Mouse (Mus musculus): ENCODE measurements around the gene Asic5. TPM values are rescaled to one million over a fixed set of nuclear protein-coding genes. Genes with fewer than 3 reads are reported as not detected.
A peak's percentile ranks its signal among the peaks of the same experiment; 100 is the strongest.

Asic5 gene
- polyA plus RNA-seq, 1 experiment from 2014 or later: not detected

DNA sequence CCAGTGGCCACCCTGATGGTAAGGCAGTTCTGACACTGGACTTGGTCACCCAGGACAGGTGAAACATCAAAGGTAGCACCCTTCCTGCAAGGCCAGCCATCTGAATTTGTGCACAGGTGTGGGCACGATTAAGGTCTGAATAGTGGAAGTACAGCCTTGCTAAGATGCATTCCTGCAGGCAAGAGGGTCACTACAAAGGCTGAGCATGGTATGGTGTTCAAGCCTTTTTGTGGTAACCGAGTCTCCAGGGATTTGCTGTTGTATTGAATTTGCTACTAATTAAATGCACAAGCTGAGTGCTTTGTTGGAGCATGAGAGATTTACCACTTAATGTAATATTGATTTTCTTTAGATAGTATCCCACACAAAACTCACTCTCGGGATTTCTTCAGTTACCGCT is 66.0 kb downstream of the Asic5 start:
- Histone ChIP-seq H3K4me3 (ENCODE audit: low read length) (no peak overlapping the region), H3K4me2 (replicated peaks; ENCODE audit: low read depth, low read length) (no peak overlapping the region), H3K4me1 (ENCODE audit: control insufficient read depth, insufficient read depth, low read length) (no peaks in the 10 kb centered on the region), H3K9ac (ENCODE audit: low read depth, low read length) (no peak overlapping the region), H3K27ac (ENCODE audit: low read depth, low read length) (no peak overlapping the region), H3K27me3 (ENCODE audit: control insufficient read depth, insufficient read depth, low read length) (no peaks in the 10 kb centered on the region), H3K9me3 (ENCODE audit: control insufficient read depth, low read length) (no peaks in the 10 kb centered on the region), H3K36me3 (ENCODE audit: control insufficient read depth, insufficient read depth, low read length) (no peaks in the 10 kb centered on the region; the same call in 1 of the 2 replicates)
- no peak for ATAC-seq (ENCODE audit: low FRiP score, low TSS enrichment)
- 64% methylated on average over 4 of the region's 4 CpGs for WGBS

DNA sequence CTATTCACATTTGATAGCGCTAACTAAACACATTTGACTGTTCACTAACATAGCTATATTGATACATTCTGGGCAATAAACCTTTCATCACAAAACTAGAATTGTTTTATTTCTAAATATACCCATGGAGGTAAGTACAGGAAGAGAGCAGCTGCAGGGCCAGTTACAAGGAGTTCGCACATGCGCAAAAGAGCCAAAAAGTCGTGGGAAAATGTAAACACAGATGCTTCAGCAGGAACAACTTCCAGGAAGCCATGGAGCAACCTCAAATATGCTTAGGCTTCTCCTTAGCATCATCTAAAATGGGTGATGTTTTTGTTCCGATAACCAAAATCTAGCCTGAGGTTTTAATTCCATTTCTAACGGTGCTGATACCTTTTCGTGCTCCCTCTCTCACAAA is 66.6 kb downstream of the Asic5 start:
- Histone ChIP-seq H3K4me3 (ENCODE audit: low read length) (no peak overlapping the region), H3K9ac (ENCODE audit: low read depth, low read length) (no peak overlapping the region), H3K27me3 (ENCODE audit: control insufficient read depth, insufficient read depth, low read length) (no peaks in the 10 kb centered on the region), H3K4me1 (ENCODE audit: control insufficient read depth, insufficient read depth, low read length) (no peaks in the 10 kb centered on the region), H3K36me3 (ENCODE audit: control insufficient read depth, insufficient read depth, low read length) (no peaks in the 10 kb centered on the region; the same call in 1 of the 2 replicates), H3K9me3 (ENCODE audit: control insufficient read depth, low read length) (no peaks in the 10 kb centered on the region), H3K4me2 (replicated peaks; ENCODE audit: low read depth, low read length) (no peak overlapping the region), H3K27ac (ENCODE audit: low read depth, low read length) (no peak overlapping the region; the same call in 1 of the 2 replicates)
- WGBS: 61% methylated on average over 7 of the region's 7 CpGs
- ATAC-seq (ENCODE audit: low FRiP score, low TSS enrichment): no peak

DNA sequence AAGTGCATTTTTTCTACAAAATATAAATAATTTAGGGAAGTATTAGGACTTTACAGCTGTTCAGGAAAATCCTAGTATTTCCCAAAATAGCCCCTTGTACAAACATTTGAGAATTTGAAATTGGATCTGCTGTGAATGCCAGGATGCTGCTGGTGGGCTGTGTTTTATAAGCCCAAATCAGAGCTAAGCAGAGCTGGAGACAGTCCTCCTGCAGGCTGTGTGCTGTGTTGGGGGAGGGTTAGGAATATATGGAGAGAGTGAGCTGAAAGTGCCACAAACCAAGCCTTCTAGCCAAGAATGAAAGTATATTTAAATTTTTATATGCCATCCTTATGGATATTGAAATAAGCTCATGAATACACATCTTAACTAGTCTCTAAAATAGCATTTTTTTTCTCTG is 69.4 kb downstream of the Asic5 start:
- Histone ChIP-seq H3K4me2 (replicated peaks; ENCODE audit: low read depth, low read length) (no peak overlapping the region), H3K36me3 (ENCODE audit: control insufficient read depth, insufficient read depth, low read length) (no peaks in the 10 kb centered on the region; the same call in 1 of the 2 replicates), H3K27me3 (ENCODE audit: control insufficient read depth, insufficient read depth, low read length) (no peaks in the 10 kb centered on the region), H3K9me3 (ENCODE audit: control insufficient read depth, low read length) (no peaks in the 10 kb centered on the region), H3K4me1 (ENCODE audit: control insufficient read depth, insufficient read depth, low read length) (no peaks in the 10 kb centered on the region), H3K9ac (ENCODE audit: low read depth, low read length) (no peak overlapping the region), H3K27ac (ENCODE audit: low read depth, low read length) (no peak overlapping the region), H3K4me3 (ENCODE audit: low read length) (no peak overlapping the region)
- no peak for ATAC-seq (ENCODE audit: low FRiP score, low TSS enrichment)

DNA sequence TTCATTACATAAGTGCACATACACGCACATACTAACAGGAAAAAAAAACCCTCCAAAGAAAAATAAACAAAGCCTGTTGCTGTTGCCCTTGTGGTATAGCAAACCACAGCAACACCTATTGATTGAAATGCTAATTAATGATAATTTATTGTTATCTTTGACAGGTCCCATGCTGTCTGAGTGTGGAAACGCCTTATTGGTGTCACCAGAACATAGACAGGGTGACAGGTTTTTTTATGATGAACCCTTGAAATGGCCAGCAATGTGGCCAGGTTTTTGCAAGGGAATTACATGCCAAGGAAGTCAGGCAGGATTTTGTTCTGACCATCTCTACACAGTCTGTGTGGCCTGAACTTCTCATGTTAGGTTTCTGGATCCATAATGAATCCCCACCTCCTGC is 69.9 kb downstream of the Asic5 start:
- Histone ChIP-seq H3K36me3 (ENCODE audit: control insufficient read depth, insufficient read depth, low read length) (no peaks in the 10 kb centered on the region; the same call in 1 of the 2 replicates), H3K4me2 (replicated peaks; ENCODE audit: low read depth, low read length) (no peak overlapping the region), H3K9me3 (ENCODE audit: control insufficient read depth, low read length) (no peaks in the 10 kb centered on the region), H3K4me1 (ENCODE audit: control insufficient read depth, insufficient read depth, low read length) (no peaks in the 10 kb centered on the region), H3K27ac (ENCODE audit: low read depth, low read length) (no peak overlapping the region), H3K9ac (ENCODE audit: low read depth, low read length) (no peak overlapping the region), H3K27me3 (ENCODE audit: control insufficient read depth, insufficient read depth, low read length) (no peaks in the 10 kb centered on the region), H3K4me3 (ENCODE audit: low read length) (no peak overlapping the region)
- WGBS: 57% methylated on average over 2 of the region's 2 CpGs
- no peak for ATAC-seq (ENCODE audit: low FRiP score, low TSS enrichment)

DNA sequence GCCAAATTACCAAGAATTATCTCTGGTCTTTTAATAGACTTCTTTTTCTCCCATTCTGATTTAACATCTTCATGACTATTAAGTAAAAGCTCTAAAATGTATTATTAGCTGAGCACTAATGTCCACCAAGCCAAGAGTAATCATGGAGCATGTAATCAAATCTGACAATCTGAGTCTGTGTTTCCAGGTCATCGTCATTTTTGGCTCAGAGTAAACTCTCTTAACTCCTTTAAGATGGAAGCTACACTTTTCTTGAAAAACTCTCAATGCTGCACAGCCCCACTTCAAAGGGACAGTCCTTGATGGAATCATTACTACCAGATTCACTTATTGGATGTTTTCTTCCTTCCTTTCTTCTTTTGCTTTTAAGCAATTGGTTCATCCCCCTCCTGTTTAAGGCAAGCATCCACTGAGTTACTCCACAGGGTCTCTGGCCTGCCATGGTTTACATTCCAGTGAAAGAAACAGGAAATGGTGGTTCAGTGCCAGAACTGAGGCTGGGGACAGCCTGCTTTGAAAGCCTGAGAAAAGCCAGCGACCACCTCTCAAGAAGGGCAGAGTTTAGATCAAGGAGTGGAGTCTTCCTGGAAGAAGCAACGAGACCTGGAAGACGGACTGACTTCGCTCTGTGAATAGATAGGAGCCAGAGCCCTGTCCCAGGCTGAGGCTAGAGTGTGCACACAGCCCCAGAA is 72.3 kb downstream of the Asic5 start:
- no peak for ATAC-seq (ENCODE audit: low FRiP score, low TSS enrichment)
- H3K36me3 ChIP-seq (ENCODE audit: control insufficient read depth, insufficient read depth, low read length): no peaks in the 10 kb centered on the region; the same call in 1 of the 2 replicates
- no peak overlapping the region for H3K4me3 ChIP-seq (ENCODE audit: low read length)
- H3K4me1 ChIP-seq (ENCODE audit: control insufficient read depth, insufficient read depth, low read length): no peaks in the 10 kb centered on the region
- H3K9me3 ChIP-seq (ENCODE audit: control insufficient read depth, low read length): no peaks in the 10 kb centered on the region
- WGBS: 65% methylated on average over 5 of the region's 5 CpGs
- no peak overlapping the region for H3K9ac ChIP-seq (ENCODE audit: low read depth, low read length)
- H3K27me3 ChIP-seq (ENCODE audit: control insufficient read depth, insufficient read depth, low read length): no peaks in the 10 kb centered on the region
- H3K4me2 ChIP-seq (replicated peaks; ENCODE audit: low read depth, low read length): no peak overlapping the region
- H3K27ac ChIP-seq (ENCODE audit: low read depth, low read length): no peak overlapping the region

DNA sequence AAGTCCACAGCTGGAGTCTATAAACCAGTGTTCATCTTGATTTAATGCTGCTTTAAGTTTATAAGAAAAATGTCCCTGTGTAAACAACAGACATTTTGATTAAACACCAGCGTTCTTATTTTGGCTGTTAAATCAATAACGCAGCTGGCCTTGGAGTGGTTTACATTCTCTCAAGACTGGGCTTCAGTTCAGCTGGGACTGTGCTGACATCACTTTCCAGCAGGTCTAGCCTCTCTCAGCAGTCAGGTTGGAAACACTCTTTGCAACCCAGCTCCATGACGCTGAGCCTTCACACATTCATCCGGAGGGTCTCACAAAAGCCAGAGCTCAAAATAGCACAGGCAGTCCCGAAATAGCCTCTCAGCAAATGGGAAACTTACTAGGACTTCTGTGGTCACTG is 75.1 kb downstream of the Asic5 start:
- Histone ChIP-seq H3K9ac (ENCODE audit: low read depth, low read length) (no peak overlapping the region), H3K4me3 (ENCODE audit: low read length) (no peak overlapping the region), H3K9me3 (ENCODE audit: control insufficient read depth, low read length) (no peaks in the 10 kb centered on the region), H3K36me3 (ENCODE audit: control insufficient read depth, insufficient read depth, low read length) (no peaks in the 10 kb centered on the region; the same call in 1 of the 2 replicates), H3K27ac (ENCODE audit: low read depth, low read length) (no peak overlapping the region), H3K4me2 (replicated peaks; ENCODE audit: low read depth, low read length) (no peak overlapping the region), H3K27me3 (ENCODE audit: control insufficient read depth, insufficient read depth, low read length) (no peaks in the 10 kb centered on the region), H3K4me1 (ENCODE audit: control insufficient read depth, insufficient read depth, low read length) (no peaks in the 10 kb centered on the region)
- peak; percentile 78; the same call in 1 of the 2 replicates for ATAC-seq (ENCODE audit: low FRiP score, low TSS enrichment)
- 48% methylated on average over 5 of the region's 5 CpGs for WGBS

DNA sequence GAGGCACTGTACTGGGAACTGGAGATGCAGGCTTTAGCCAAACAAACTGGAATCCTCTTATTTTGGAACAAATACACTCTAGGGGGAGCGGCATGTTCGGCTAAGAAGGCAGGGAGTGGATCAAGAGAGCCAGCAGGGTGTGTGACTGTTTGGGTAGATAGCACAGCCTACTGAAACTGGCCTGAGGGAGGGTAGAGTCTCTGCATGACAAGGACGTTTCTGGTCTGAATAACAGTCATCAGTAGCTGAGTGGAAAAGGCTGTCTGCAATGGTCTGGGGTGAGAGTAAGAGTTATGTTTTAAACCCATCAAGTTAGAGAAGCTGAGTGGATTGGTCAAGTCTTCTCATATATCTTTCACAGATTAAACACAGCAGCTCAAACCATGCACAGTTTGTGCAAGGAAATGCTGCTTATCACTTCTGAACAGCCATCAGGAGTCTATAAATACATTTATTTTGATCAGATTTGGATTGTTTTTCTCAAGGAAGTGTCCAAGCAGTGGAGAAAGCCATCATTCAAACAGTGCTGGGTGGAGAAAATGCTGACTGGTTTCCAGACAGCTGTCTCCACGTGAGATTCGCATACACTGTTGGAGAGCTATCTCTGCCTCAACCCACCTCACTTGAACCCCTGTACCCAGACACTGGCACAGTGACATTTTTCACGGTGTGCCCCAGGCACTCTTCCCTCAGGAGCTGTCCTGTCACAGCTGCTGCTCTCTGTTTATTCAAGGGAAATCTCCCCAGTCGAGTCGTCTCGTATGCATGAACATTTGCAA is 79.5 kb downstream of the Asic5 start:
- Histone ChIP-seq H3K4me3 (ENCODE audit: low read length) (no peak overlapping the region), H3K36me3 (ENCODE audit: control insufficient read depth, insufficient read depth, low read length) (no peaks in the 10 kb centered on the region), H3K9me3 (ENCODE audit: control insufficient read depth, low read length) (no peaks in the 10 kb centered on the region), H3K4me1 (ENCODE audit: control insufficient read depth, insufficient read depth, low read length) (no peaks in the 10 kb centered on the region), H3K27me3 (ENCODE audit: control insufficient read depth, insufficient read depth, low read length) (no peaks in the 10 kb centered on the region), H3K9ac (ENCODE audit: low read depth, low read length) (no peak overlapping the region), H3K27ac (ENCODE audit: low read depth, low read length) (peak overlapping the region; percentile 25; the same call in 1 of the 2 replicates), H3K4me2 (replicated peaks; ENCODE audit: low read depth, low read length) (no peak overlapping the region)
- 28% methylated on average over 9 of the region's 9 CpGs for WGBS
- peak; percentile 69 for ATAC-seq (ENCODE audit: low FRiP score, low TSS enrichment)

DNA sequence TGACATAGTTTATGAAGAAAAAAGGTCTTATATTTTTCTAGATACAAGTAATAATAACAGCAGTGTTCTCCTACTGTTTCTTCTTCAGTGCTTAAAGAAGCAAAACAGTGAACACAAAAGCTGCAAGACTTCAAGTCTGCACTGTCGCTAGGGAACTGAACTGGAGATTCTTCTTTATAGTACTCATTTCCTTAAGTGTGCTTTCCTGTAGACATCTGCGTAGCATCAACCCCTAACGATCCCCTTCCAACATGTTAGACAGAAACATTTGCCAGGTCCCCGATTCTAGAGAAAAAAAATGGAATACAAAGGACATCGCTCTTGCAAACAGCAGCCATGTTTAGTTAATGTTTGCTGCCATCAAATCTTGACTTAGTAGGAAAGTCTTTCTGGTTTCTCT is 85.7 kb downstream of the Asic5 start:
- Histone ChIP-seq H3K9me3 (ENCODE audit: control insufficient read depth, low read length) (no peaks in the 10 kb centered on the region), H3K27me3 (ENCODE audit: control insufficient read depth, insufficient read depth, low read length) (no peaks in the 10 kb centered on the region), H3K4me3 (ENCODE audit: low read length) (no peak overlapping the region), H3K36me3 (ENCODE audit: control insufficient read depth, insufficient read depth, low read length) (no peaks in the 10 kb centered on the region), H3K4me1 (ENCODE audit: control insufficient read depth, insufficient read depth, low read length) (no peaks in the 10 kb centered on the region), H3K27ac (ENCODE audit: low read depth, low read length) (no peak overlapping the region), H3K9ac (ENCODE audit: low read depth, low read length) (no peak overlapping the region), H3K4me2 (replicated peaks; ENCODE audit: low read depth, low read length) (no peak overlapping the region)
- 78% methylated on average over 5 of the region's 5 CpGs for WGBS
- ATAC-seq (ENCODE audit: low FRiP score, low TSS enrichment): no peak

Measured in kidney, embryonic 14.5 days (tissue).